Mouse (Mus musculus) retina, postnatal 7 days (tissue): ENCODE results near the gene Usp19.

Experiments used
- DNase-seq: peaks from one replicate; pipeline ENCODE4 v3.0.0-alpha.2; 2012; ENCODE audit warnings: low read depth, low spot score

Gene Usp19

DNA sequence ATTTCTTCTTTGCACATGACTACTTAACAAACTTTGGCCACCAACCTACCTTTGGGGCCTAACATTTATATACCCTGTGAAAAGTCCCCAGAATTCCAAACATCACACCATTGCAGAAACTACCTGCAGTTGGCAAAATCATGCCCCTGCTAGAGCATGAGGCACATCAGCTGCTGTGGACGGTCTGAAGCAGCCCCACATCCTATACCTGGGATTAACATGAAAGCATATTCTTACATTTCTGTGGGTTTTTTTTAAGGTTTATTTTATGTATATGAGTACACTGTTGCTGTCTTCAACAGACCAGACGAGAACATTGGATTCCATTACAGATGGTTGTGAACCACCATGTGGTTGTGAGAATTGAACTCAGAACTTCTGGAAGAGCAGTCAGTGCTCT is 24.2 kb upstream of the Usp19 start:
- no peak for DNase-seq

DNA sequence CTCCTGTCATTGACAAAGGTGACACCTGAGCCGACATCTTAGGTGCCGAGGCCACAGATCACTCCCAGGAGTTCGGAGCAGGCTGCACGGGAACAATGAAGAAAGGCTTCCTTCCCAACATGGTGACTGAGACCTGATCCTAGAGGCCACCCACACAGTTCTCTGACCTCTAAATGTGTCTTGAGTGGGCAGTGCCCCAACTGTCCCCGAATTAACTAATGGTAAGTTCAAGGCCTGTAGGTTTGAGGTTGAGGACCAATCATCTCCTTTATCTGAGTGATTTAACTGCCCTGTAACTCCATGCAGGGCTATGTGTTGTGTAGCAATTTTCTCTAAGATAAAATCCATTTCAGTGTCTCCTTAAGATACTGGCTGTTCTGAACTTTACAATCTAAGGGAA is 21.0 kb upstream of the Usp19 start:
- no peak for DNase-seq

DNA sequence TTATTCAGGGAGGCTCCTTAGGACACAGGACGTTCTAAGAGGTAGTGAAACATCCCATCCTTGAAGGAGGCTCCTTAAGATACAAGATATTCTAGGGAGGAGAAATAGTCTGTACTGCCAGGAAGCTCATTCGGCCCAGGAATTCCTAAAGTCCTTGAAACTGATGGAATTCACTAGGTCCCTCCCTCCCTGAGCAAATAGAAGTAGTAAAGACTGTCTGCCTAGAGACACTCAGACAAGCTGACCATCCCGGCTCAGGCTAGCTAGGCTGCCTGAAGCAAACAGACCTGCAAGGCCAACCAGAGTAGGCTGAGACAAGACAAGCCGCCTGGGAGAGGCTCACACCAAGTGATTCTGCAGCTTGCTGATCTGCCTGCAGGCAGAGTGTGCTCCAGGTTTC is 20.6 kb upstream of the Usp19 start:
- no peak for DNase-seq

DNA sequence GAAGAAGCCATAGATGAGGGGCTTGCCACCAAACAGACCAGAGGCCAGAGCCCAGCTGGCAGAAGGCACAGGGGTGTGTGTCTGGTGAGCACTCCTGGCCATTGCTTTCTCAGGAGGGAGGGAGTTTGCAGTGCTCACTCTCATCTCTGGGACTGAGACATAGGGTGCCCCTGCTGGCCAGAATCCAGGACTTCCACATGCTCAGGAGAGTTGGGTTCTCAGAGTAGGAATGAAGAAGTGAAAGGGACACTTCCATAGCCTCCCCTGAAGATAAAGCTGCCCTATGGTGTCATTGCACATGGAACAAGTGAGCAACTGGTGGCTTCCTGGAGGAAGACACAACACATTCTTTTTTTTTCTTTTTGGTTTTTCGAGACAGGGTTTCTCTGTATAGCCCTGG is 15.9 kb upstream of the Usp19 start:
- DNase-seq = no peak

DNA sequence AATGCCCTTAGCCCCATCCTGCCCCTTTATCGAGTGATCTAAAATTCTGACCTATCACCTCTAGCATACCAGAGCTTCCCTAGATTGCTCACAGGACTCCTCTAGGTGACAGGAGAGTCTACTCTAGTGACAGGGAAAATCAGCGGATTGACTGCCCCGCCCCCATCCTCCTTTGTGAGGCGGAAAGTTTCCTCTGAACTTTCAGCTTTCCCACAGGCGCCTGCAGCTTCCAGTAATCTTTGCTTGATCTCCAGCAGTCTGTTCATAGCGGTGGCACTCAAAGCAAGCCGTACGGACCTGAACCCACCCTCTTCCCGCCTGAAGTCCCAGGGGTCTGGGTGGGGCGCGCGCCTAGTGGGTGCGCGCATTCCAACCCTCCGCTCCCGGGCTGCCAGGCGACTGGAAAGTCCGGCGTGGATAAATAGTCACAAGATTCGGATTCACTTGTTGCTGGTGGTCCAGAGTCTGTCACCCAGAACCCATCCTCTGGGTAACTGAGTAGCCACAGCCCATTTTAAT is 11.7 kb upstream of the Usp19 start:
- DNase-seq = no peak

DNA sequence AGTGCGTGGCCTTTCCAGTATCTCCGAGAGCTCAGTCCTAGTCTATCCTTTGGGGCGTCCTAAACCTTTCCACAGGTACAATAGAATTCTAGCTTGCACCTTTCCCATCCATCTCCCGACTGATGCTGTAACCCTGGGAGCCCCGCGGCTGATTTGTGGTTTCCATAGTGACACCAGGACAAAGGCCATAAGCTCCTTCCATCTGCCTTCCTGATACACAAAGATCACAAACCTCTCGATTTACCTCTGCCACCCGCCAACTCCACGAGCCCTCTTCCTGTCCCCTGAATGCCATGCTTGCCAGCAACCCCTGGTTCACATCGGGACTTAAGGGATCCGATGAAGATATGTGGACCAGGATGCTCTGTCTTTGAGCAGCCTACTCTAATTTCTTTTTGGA is 11.2 kb upstream of the Usp19 start:
- DNase-seq = no peak

DNA sequence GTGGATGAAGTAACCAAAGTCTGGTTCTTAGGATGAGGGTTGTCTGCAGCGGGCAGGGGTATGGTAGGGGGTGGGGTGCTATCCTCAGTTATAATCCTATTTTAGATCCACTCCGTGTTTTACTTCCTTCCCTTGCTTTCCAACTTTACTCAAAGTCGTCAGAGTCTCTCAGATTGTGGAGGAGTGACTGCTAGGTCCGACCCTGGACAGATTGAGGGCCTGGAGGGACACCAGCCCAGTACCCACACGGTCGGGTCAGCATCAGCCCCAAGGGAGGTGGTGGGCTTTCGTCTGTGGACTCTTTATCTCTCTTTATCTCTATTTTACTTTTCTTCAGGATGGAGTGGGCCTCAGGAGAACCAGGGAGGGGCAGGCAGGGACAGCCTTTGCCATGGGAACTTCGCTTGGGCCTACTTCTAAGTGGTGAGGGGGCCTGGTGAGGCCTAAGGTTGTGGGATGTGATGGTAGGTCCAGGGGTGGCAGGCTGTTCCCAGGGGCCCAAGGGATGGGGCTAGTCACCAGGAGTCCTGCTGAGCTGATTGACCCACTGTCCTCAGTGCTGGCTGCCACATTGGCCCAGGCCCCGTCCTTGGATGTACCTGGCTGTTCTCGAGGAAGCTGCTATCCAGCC is 10.6 kb upstream of the Usp19 start, which contains the start of gene Lamb2:
TSS of gene Lamb2 (plus strand) at position 16 of the 631 bp plus-strand sequence.
- no peak for DNase-seq

DNA sequence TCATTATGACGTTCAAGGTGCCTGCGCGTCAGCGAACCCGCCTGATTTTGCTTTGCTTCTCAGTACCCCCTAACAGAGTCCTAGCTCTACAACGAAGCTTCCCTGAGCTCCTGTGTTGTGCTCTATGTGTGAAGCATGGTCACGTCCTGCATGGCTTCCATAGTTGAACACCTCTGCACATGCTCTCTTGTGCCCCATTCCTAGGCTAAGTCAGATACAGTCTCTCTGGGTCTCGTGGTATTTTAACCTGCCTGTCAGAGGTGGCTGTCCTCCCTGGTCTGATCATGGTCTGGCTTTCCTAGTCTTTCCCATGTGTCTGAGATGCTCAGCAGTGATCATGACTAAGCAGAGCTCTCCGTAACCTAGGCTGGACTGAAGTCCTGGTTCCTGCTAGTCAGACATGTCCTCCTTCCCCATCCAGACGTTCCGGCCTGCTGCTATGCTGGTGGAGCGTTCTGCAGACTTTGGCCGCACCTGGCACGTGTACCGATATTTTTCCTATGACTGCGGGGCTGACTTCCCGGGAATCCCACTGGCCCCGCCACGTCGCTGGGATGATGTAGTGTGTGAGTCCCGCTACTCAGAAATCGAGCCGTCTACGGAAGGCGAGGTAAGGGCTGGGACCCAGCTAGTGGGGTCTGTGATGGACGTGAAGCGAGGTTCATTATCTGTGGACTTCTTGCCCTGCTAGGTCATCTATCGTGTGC is 9.4 kb upstream of the Usp19 start:
- no peak for DNase-seq

DNA sequence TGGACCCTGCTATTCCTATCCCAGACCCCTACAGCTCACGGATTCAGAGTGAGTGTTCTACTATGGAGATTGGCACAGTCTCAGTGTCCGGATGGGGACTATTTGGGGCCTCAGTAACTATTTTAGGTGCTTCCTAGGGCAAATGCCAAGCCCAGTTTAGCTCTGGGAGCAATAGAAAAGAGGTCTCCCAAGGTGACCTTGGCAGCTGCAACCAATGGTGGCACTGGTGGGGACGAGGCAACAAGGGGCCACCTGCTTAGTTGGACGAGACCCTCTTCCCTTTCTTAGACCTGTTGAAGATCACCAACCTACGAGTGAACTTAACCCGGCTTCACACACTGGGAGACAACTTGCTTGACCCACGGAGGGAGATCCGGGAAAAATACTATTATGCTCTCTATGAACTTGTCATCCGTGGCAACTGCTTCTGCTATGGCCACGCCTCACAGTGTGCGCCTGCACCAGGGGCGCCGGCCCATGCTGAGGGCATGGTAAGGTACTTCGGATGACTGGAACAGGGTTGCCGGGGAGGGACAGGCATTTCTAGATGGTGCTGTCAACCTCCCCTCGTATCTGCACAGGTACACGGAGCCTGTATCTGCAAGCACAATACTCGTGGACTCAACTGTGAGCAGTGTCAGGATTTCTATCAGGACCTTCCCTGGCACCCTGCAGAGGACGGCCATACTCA is 8.7 kb upstream of the Usp19 start:
- DNase-seq = no peak

DNA sequence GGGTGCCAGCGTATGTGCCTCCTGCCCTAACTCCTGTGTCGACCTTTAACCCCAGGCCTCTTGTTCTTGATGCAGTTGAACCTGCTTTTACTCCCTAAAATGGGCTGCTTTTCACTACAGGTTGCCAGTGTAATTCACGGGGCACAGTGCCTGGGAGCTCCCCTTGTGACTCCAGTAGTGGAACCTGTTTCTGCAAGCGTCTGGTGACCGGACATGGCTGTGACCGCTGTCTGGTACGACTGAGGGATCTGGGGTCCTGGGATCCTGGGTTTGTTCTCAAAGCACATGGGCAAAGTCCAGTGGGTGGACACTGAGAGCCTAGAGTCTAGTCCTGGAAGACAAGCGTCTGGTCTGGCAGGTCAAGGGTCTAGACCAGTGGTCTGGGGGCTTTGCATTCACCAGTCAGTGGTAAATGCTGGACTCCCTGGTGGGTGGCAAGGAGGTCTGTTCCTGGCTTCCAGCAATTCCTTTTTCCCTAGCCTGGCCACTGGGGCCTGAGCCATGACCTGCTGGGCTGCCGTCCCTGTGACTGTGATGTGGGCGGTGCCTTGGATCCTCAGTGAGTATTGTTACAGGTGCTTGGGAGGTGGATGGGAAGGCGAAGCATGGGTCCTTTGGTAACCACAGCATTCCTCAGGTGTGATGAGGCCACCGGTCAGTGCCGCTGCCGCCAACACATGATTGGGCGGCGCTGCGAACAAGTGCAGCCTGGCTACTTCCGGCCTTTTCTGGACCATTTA is 7.2 kb upstream of the Usp19 start:
- no peak for DNase-seq

DNA sequence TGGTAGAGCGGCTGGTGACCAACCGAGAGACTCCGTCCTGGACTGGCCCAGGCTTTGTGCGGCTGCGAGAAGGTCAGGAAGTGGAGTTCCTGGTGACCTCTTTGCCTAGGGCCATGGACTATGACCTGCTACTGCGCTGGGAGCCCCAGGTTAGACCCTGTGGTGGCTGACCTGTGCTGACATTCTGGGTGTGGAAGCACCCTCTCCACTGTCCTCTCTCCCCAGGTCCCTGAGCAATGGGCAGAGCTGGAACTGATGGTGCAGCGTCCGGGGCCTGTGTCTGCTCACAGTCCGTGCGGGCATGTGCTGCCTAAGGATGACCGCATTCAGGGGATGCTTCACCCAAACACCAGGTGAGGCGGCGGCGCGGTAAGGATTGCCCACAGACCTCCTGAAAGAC is 6.4 kb upstream of the Usp19 start:
- DNase-seq = no peak

DNA sequence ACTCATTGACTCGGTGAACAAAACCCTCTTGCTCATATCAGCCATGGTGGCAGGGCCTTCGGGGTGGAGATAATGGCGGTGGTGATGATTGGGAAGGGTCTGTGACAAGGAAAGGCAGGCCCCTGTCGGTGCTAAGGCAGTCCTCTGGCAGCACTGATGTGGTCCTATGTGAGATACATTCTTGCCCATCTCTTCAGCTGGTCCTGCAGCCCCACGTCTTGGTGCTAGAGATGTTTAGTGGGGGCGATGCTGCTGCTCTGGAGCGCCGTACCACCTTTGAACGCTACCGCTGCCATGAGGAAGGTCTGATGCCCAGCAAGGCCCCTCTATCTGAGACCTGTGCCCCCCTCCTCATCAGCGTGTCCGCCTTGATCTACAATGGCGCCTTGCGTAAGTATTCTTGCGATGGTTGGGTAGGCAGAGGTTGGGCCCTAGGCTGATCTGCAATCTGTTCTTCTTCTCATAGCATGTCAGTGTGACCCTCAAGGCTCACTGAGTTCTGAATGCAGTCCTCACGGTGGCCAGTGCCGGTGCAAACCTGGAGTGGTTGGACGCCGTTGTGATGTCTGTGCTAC is 5.0 kb upstream of the Usp19 start:
- no peak for DNase-seq

DNA sequence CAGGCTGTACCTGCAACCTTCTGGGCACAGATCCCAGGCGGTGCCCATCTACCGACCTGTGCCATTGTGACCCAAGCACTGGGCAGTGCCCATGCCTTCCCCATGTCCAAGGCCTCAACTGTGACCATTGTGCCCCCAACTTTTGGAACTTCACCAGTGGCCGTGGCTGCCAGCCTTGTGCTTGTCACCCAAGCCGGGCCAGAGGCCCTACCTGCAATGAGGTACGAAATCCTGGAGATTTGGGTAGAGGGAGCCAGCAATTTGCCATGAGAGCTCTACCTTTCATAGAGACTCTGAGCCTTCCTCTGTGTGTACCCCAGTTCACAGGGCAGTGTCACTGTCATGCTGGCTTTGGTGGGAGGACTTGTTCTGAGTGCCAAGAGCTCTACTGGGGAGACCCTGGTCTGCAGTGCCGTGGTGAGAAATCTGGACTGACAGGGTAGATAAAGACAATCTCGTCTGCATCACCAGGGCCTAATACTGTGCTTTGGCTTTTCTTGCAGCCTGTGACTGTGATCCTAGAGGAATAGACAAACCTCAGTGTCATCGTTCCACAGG is 3.4 kb upstream of the Usp19 start:
- no peak for DNase-seq

DNA sequence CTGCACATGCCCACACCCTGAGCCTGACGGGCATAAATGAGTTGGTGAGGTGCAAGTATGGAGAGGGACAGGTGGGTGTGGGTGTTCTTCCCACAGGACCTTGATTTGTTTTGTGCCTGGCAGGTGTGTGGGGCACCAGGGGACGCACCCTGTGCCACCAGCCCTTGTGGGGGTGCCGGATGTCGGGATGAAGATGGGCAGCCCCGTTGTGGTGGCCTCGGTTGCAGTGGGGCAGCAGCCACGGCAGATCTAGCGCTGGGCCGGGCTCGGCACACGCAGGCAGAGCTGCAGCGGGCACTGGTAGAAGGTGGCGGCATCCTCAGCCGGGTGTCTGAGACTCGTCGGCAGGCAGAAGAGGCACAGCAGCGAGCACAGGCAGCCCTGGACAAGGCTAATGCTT is 2.0 kb upstream of the Usp19 start:
- DNase-seq = no peak

DNA sequence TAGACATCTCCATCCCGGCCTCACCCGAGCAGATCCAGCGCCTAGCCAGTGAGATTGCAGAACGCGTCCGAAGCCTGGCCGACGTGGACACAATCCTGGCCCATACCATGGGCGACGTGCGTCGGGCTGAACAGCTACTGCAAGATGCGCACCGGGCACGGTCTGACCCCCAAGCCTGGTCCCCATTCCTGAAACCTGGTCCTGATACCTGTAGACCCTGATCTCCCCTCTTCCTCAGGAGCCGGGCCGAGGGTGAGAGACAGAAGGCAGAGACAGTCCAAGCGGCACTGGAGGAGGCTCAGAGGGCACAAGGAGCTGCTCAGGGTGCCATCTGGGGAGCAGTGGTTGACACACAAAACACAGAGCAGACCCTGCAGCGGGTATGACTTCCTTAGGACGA is 1.2 kb upstream of the Usp19 start:
- no peak for DNase-seq

DNA sequence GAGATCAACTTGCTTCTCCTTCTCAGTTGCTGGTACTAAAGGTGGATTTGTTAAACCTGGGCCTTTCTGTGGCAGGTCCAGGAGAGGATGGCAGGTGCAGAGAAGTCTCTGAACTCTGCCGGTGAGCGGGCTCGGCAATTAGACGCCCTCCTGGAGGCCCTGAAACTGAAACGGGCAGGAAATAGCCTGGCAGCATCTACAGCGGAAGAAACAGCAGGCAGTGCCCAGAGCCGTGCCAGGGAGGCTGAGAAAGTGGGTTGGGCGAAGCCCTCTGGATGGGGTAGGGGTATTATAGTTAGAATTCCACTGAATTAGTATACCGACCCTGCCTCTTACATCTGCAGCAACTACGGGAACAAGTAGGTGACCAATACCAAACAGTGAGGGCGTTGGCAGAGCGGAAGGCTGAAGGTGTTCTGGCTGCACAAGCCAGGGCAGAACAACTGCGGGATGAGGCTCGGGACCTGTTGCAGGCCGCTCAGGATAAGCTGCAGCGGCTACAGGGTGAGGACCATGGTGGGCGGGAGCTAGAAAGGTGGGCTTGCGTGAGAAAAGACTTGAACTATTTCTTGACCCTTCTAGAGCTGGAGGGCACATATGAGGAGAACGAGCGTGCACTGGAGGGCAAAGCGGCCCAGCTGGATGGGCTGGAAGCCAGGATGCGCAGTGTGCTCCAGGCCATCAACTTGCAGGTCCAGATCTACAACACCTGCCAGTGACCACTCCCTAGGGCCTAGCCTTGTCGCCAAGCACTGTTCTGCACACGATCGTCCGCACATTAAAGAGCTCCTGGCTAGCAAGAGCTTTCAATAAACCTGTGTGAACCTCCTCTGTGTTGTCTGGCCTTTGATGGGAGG is 472 bp upstream of the Usp19 start:
- DNase-seq = no peak

DNA sequence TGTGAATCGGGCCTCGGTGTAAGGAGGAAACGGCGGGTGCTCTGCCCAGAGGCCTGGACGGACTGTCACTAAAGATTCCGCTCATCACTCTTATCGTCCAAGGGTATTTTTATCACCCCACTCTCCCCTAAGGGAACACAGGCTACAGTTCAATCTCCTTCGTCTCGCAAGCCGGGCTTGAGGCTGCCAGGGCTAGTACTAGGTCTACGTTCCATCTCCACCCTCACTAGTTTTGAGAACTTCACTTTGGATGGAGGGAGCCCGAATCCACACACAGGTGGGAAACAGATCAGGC is 831 bp downstream of the Usp19 start:
- DNase-seq = no peak

DNA sequence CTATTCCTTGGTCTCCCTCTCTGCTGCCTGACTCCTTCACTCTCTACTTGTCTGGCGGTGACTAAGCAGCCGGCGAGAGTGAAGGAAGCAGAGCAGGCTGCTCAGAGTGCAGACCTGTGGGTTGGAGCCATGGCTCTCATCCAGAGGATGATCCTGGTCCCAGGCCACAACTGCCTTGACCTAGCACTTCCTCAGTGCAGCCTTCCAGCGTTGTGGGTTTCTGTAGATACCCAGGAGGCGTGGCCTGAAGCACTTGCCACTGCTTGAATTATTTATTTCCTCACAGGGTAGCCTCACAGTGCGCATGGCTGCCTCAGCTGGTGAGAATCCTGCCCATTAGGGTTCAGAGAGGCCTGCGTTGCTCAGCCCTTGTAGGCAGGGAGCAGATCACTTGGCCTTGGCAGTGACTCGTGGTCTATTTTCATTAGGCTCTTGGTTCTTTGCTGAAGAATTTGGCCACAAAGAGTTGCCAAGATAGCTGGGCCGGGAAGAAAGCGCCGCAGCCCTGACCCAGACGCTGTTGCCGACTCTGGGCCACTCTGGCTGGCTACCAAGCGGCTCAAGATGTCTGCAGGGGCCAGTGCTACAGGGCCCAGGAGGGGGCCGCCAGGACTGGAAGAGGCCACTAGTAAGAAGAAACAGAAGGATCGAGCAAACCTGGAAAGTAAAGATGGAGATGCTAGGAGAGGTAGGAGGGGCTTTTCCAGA is 1.8 kb downstream of the Usp19 start:
- no peak for DNase-seq

DNA sequence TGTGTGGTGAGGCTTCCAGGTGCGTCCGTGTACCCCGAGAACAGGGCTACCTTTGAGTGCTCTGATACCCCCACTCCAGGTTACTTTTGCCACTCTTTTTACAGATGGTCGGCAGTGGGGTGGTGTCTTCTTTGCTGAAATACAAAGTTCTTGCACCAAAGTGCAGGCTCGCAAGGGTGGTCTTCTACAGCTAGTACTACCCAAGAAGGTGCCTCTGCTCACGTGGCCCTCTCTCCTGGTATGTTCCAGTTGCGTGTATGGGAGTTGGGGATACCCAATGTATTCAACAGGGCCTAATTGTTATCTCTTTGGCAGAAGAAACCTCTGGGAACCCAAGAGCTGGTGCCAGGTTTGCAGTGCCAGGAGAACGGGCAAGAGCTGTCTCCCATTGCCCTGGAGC is 2.8 kb downstream of the Usp19 start:
- no peak for DNase-seq
